Mouse (Mus musculus) urinary bladder, postnatal 0 days (tissue): ENCODE data around the gene Gm45844. TPM values are rescaled to one million over a fixed set of nuclear protein-coding genes. Genes with fewer than 3 reads are reported as not detected.

Experiments used
- microRNA-seq: library from miRNA; unstranded; fragments of <30 nt; microRNA quantifications from one replicate; pipeline ENCODE4, GENCODE M21; 2016
- polyA plus RNA-seq: library from polyadenylated mRNA; unstranded; fragments of >200 nt; fragmentation: Nextera tagmentation; extraction: Ambion mirVana; gene quantifications from 2 replicates; pipeline ENCODE4 v1.2.1, GENCODE M21; 2015

The Gm45844 gene
- 1.7 and 2.4 TPM in 2 replicates for polyA plus RNA-seq

DNA sequence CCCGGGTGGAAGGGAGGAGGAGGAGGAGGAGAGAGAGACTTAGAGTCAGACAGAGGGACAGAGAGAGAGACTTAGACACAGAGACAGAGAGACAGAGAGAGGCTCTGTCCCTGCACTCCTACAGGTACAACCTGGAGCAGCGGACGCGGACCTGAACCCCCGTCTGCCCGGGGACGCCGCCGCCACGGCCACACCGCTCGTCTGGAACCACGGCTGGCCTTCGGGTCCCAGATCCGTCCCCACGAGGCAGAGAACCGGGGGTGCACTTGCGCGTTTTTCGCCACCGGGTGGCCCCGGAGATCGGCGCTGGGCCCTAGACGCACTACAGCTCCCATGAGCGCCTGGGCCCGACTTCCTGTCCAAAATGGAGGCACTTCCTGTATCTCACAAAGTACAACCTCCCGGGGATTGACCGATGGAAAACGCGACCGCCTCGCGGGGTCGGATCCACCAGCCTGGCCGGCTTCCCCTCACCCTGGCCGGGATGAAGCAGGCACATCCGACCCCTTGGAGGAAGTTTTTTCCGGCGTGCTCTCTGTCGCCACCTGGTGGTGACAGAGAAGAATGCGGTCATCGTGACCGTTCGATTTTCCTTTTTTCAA is at the start of gene Gm45844:
TSS of gene Gm45844 (minus strand) at position 324 of the 602 bp plus-strand sequence.

DNA sequence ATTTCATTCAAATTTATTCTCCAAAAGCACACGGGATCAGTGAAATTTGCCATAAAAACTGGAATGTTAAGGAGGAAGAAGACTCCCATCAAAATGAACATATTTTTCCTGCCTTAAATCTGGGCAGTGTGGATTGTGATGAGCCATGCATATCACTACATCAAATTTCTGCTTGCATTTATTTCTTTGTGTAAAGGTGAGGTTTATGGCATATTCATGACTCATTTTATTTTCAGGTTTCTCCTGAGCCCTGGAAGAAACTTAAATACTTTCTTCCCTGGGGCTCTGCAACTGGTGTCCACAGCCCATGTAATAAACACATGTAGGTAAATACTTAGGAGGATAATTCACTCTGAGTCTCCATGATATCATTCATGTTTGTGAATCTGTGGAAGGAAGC is 30.9 kb downstream of the Gm45844 start, which contains the start of gene Vmn2r29:
TSS of gene Vmn2r29 (minus strand) at position 101 of the 400 bp plus-strand sequence.

DNA sequence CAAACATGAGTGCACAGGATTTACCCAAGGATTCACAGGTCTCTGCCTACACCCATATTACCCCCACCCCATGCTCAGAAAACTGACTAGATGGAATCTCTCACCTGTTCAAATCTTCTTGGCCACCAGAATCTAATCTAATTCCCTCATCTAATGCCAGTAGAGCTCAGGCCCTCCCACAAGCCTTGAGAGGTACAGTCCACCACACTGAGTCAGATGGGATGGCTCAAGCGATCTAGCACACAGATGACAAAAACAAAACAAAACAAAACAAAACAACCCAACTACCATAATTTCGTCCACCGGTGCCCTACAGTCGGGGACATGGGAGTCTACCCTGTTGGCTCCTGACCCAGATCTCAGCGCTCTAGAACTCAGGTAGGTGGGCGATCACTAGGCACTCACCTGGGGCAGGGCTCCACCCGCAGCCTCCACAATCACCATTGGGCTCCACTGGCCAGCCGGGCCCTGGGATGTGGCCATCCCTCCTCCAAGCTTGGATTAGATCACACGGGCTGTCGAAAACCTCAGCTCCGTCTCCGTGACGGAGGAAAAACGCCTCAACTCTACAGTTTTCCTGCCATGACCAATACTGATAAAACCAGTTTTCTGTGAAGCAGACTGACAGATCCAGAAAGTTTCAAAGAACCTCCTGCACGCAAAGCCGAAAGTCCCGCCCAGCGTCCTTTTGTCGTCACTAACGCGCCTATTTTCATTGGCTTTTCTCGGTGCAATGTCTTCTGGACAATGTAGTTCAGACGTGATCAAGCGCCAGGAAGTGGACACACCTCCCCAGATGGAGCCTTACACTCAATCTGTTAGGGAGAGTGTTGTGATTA is 68.6 kb downstream of the Gm45844 start, which contains the start of gene Zfp772:
TSS of gene Zfp772 (minus strand) at position 686 of the 839 bp plus-strand sequence.

DNA sequence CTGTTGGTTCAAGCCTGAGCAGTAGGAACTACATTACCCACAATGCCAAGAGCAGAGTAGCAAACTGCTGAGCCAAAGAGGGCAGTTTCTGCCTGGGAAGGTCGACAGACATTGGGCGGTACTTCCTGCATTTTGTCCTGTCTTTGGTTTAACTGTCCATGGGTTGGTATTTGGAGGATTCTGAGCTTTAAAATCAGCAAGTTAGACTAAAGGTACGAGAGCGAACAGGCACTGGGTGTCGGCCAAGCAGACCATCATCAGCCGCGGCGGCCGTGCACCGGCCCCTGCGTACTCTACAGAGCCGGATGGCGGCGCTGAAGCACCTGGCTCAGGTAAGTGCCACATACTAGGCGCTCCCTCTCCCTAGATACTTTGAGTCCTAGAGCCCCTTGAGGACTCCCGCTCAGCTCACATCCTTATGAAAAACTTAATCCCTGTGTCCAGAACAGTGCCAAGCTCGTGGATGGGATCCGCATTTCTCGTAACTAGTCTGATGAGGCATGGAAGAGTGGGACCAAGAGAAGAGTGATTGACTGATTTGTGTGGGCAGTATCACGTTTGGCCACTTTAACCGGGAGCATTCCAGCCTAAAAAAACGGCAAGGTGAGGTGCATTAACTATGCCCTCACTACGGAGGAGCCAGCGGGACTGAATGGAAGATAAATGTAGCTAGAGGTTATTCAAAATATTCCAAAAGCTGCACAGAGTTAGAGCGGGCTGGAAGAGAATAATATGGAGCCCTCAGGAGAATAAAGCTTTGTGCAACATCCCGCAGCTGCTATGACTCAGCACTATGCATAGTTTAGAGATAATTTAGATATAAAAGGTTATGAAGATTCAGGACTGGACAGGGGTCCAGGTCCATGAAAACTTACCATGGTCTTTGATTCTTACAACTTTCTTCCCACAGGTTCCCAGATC is 106.6 kb downstream of the Gm45844 start, which contains the start of gene Zfp418:
TSS of gene Zfp418 (plus strand) at position 104 of the 921 bp plus-strand sequence.

Small RNAs within 50 kb of the gene (microRNA-seq; reads per million reads assigned to microRNA genes)
- 1.5 reads per million for gene Mir5620

Other genes with a start within 250 kb of the Gm45844 start
- gene Zfp954, start 156.8 kb downstream of the Gm45844 start, polyA plus RNA-seq = 6.0 and 7.3 TPM in 2 replicates
- 0.37 and 0.50 TPM in 2 replicates for gene Zfp773, start 141.5 kb downstream of the Gm45844 start, polyA plus RNA-seq
- 0.84 and 0.87 TPM in 2 replicates for gene Zfp418, start 107.0 kb downstream of the Gm45844 start, polyA plus RNA-seq
- gene Zfp772, start 68.3 kb downstream of the Gm45844 start, polyA plus RNA-seq = 4.9 and 6.0 TPM in 2 replicates
- not detected in 2 replicates for gene Vmn2r29, start 31.0 kb downstream of the Gm45844 start, polyA plus RNA-seq
- 35.1 and 35.6 TPM in 2 replicates for gene Clcn4, start 22.6 kb upstream of the Gm45844 start, polyA plus RNA-seq
- not detected in 2 replicates for gene Vmn2r30, start 59.3 kb upstream of the Gm45844 start, polyA plus RNA-seq
- not detected in 2 replicates for gene Gm45783, start 96.3 kb upstream of the Gm45844 start, polyA plus RNA-seq
- not detected in 2 replicates for gene Vmn2r31, start 121.4 kb upstream of the Gm45844 start, polyA plus RNA-seq
- not detected in 2 replicates for gene Vmn2r32, start 201.7 kb upstream of the Gm45844 start, polyA plus RNA-seq